Mouse (Mus musculus): Measurements from ENCODE around the gene Gm12258.
"Not testable (repeated sequence)": the region's sequence is repeated elsewhere in the genome, so short reads cannot be mapped to it uniquely, and the experiment has no call there.

Gm12258 gene

DNA sequence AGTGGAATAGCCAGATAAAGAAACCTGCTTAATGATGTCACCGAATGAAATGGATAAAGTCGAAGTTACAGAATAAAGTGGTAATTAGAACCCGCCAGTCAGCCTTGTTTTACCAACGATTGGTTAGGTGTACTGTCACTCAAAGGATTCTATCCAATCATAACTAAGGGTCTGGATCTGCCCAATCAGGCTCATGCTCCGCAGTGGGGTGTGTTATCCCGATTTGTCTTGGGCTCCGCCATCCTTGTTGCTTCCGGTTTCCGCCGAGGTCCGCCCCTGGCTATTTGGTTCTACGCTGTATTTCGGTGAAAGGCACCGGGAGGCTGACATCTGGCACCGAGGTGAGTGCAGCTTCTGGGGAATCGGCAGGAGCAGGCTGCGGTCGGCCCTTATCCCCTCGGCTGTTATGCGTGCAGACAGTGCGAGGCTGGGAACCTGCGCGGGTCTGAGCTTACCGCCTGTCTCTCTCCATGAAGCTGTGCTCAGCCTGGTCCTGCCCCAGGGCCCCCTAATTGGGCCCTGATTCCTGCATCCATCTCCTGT, at the start of gene Gm12258:
Gene Gm12258 (plus strand): TSS at position 240 of the 543 bp plus-strand sequence.
- DNase-seq: peak; percentile 74

DNA sequence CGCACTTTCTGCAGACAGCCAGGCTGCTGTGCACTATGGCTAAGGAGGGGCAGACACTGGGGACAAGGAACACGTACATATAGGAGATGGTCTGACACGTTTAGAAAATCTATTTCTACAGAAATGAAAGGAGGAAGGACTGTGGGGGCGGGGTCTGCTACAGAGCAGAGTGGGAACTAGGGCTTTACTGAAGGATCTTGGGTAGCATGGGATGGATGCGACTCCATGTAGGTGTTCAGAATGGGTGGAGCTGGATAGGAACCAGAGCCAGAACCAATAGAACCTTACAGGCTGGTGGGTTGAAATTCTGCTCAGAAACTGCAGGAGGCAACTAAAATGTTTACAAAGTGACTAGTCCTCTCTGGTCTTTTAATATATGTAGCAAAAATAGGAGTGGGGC, 47.2 kb upstream of the Gm12258 start:
- DNase-seq: no peak

DNA sequence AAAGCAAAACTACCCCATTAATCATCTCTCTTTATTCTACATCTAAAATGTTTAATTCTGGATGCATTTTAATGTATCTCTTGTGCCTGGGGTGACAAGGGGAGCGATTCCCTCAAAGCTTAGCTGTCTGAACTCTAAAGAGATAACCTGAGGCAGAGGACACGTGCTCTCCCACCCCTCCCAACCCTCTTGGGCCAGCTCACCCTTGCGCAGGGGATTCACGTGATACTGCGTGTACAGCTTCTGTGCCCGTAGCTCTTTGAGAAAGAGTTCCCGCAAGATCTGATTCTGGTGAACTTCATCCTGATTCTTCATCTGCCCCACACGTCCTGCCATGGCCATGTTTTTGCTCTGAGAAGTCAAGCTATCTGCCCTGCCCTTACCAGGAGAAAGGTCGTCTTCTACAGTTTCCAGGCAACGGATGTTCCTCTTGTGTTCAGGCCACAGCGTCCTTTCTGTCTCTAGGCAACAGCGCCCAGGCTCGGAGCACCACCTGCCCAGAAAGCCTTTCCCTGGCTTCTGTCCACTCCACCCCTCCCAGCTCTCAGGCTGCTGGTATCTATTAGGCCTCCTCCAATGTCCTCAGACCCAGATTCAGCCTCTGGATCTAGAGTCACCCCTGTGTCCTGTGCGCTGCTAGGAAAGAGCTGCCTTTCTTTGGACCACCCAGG, 45.3 kb upstream of the Gm12258 start, which contains the start of gene Fam183b:
Gene Fam183b (minus strand): TSS at position 403 of the 671 bp plus-strand sequence.
- DNase-seq: peak; percentile 22

DNA sequence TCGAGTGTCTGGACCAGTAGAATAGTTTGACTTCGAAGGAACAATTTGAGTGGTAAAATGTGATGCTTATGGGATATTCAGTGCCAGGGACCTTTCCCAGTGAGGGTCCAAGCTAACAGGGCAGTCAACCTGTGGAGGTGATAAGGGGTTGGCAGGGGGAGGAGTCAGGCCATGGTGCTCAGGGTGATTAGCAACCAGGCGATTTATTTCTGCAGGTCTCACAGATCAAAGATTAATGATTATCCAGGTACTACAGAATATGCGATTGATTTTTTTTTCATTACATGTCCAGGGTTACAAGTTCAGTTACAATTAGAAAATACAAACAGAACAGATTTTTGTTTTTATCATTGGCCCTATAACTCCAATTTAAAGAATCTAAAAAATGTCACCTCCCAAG, 43.1 kb upstream of the Gm12258 start:
- DNase-seq: no peak

DNA sequence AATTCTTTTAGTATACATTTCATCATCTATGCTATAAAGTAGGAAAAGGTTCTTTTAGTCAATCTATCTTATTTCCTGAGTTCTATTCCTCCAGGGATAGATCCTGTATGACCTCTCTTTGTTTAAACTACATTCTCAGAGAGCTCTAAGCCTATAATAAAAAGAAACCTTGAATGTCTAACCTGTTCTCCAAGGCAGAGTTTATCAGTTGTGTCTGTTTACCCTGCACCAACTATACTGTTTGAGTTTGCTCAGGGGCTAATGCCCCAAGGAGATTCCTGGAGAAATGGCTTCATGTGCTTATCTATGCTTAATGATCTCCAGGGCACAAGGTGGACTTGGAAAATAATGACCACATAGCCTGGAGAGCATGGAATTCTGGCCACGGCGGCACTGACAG, 42.6 kb upstream of the Gm12258 start:
- DNase-seq: no peak

DNA sequence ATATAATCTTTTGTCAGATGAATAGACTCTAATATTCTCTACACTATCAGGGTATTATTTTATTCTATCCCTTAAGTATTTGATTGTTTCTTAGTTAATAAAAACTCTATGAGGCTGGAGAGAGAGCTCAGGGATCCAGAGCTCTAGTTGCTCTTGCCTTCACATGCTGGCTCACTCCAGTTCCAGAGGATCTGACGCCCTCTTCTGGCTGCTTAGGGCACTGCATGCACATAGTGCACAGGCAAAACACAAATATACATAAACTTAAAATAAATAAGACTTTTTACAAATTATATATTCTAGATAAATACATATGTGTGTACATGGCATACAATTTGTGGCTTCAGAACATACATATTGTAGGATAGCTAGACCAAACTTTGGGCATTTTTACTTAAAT, 35.0 kb upstream of the Gm12258 start:
- DNase-seq: no peak

DNA sequence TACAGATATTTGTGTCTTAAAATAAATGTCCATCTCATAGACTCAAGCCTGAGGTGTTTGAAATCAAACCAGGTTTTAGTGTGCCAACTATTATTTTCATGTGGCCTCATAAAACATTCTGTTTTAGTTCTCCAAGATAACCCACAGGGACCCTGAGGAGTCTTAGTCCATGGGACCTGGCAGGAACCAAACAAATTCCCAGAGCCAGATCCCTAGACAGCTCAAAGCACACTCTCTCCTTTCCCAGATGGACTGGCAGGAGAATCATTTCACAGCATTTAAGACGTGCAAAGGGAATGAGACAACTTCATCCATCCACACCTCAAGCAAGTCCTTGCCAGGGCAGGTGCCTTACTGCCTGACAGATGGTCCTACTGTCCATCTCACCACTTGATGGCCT, 32.3 kb upstream of the Gm12258 start, which contains the start of gene Olfr313:
Gene Olfr313 (plus strand): TSS at position 301 of the 400 bp plus-strand sequence.
- DNase-seq: not testable (repeated sequence)

DNA sequence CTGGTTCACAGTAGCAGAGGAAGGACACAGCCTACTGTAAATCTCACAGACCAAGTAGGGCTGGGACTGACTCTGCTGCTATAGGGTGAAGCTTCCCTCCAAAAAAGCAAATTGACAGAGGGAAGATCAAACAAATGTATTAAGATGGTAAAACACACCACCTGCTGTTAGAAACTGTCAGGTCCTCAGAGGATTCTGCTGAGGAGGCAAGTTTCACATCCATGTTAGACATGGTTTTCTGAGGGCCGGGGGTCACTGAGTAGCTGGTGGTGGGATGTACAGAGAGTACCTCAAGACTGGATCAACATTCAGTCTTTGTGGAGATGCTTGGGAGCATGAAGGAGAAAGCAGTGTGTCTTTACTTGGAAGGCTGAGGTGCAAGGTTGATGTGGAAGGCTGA, 31.3 kb upstream of the Gm12258 start:
- no peak for DNase-seq

DNA sequence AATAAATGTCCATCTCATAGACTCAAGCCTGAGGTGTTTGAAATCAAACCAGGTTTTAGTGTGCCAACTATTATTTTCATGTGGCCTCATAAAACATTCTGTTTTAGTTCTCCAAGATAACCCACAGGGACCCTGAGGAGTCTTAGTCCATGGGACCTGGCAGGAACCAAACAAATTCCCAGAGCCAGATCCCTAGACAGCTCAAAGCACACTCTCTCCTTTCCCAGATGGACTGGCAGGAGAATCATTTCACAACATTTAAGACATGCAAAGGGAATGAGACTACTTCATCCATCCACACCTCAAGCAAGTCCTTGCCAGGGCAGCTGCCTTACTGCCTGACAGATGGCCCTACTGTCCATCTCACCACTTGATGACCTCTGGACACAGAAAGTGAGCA, 18.0 kb upstream of the Gm12258 start, which contains the start of gene Olfr312:
Gene Olfr312 (plus strand): TSS at position 301 of the 400 bp plus-strand sequence.
- DNase-seq: not testable (repeated sequence)

DNA sequence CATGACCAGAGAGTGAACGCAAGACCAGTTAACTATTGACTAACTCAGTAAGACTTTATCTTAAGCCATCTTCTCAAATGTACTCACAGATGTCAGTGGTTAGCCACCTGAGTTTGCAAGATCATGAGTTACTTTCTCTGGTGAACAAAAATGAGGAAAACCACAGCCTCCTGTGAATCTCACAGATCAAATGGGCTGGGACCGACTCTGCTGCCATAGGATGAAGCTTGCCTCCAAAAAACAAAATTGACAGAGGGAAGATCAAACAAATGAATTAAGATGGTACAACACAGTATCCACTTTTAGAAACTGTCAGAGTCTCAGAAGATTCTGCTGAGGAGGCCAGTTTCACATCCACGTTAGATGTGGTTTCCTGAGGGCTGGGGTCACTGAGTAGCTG, 17.2 kb upstream of the Gm12258 start:
- no peak for DNase-seq

DNA sequence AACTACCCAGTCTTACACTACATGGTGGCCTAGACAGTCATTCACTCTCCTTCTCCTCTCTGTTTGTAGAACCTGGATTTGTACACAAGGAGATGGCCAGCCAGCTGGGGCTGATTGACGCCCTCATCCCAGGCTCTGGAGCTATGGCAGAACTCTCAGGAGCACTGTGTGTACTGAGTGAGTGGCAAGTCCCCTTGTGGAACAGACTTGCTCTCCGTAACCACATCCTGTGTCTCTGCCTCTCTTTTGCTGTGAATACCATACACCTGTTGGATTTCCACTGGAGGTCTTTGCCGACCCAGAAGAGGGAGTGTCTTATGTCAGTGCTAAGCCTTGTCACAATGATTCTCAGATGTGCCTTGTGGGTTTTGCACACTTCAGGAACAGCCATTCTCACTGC, 14.4 kb upstream of the Gm12258 start:
- not testable (repeated sequence) for DNase-seq

DNA sequence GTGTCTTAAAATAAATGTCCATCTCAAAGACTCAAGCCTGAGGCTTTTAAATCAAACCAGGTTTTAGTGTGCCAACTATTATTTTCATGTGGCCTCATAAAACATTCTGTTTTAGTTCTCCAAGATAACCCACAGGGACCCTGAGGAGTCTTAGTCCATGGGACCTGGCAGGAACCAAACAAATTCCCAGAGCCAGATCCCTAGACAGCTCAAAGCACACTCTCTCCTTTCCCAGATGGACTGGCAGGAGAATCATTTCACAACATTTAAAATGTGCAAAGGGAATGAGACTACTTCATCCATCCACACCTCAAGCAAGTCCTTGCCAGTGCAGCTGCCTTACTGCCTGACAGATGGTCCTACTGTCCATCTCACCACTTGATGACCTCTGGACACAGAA, 8.0 kb upstream of the Gm12258 start, which contains the start of gene Olfr311:
Gene Olfr311 (plus strand): TSS at position 301 of the 400 bp plus-strand sequence.
- not testable (repeated sequence) for DNase-seq

DNA sequence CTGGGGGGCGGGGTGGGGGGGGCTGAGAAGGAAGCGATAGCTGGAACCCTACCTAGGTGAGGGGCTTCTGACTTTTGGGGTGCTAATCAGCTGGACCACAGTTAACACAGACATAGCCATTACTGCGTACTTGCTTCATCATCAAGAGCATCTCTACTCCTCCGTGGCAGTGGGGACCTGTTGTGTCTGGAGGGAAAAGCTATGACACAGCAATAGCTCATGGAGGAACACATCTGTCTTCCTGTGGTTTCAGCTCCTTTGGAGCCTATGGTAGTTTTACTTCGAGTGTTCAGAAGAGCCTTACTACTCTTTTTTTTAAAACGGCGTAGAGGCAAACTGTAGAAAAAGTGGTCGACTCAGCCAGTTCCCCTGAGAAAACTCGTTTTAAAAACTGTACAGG, 678 bp downstream of the Gm12258 start:
- DNase-seq: no peak

DNA sequence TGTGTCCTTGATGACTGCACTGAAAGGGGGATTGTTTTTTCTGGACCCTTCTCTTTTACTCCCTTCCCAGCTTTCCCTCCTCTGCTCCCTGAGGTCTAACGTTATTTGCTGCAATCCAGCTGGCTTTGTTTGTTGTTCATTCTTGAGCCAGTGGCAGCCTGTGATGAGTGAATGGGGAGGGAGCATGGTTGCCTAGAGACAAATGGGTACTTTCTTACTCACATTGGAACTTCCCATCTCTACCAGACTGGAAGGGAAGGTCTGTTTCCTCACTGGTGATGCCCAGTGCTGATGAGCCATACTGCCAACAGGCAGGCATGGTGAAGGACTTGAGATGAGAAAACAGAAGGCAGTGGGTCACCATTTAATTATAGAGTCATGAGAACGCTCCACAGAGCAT, 2.8 kb downstream of the Gm12258 start:
- no peak for DNase-seq

DNA sequence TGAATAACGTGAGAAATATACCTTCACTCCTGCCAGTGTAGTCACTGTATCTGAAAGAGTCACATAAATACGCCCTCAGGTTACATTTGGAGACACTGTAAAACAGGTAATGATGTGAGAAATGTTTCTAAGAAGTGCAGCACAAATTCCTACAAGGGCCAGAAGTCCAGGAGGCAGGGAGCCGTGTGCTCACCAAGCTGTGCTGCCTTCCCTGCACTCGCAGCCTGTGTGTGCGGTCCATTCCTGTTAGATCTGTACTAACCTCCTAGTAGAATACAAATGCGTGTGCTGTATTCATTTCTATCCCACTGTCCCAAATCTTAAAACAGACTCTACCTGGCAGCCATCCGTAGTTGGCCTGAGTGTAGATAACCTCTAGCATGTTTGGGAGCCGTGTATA, 13.8 kb downstream of the Gm12258 start:
- DNase-seq: no peak

DNA sequence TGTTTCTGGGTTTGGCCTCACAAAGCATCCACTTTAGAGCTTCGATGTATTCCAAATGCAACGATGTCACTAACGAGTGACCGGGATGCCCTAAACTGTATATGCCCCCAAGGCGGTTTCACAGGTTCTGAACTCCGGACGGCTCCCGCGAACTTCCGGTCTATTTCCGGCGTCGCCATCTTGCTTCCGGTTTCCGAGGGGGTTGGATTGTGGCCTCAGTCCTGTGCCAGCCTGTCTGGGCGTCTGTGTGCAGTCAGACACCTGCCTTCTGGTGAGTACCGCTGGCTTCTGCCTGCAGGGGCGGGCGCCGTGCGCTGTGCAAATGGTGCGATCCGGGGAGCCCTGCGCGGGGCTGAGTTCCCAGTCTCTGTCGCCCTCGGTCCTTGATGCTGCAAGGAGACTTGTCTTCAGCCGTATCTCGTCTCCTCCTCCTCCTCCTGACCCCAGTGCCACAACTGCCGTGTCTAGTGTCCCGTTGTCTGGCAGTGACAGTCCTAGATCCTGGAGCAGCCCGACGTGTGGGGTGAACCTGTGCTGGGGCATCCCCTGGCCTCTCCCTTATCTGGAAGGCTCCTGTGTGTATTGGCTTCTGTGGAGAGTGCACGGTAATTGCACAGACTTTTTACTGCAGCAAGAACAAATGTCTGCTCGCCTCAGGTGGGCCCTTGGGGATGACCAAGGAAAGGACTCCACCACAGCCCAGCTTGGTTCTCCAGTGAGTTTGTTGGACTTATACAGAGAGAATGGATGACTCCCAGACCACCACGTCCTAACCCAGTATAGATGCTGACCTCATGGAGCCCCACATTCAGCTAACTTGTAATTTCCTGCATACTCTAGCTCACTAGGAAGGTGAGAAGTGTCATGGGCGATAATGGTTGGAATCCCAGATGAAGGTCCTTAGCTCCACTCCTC, 20.3 kb downstream of the Gm12258 start, which contains the start of gene 2810021J22Rik:
Gene 2810021J22Rik (plus strand): TSS at position 178 of the 915 bp plus-strand sequence.
- DNase-seq: peak; percentile 69

DNA sequence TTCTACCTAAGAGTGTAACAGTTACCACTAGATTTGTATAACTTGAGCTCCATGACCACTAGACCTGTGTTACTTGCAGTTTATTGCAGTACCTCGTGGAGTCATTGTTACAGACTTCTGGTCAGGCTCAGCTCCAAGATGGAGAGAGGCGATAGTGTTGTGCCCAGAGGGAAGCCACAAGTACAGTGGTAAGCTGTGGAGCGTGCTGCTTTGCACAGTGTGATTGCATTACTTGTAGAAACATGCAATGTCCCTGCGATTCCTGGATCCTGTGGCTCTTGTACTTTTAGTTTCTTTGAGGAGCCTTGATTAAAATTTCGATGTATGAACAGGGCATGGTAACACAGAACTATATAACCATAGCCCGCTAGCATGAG, 21.0 kb downstream of the Gm12258 start:
- DNase-seq: no peak

DNA sequence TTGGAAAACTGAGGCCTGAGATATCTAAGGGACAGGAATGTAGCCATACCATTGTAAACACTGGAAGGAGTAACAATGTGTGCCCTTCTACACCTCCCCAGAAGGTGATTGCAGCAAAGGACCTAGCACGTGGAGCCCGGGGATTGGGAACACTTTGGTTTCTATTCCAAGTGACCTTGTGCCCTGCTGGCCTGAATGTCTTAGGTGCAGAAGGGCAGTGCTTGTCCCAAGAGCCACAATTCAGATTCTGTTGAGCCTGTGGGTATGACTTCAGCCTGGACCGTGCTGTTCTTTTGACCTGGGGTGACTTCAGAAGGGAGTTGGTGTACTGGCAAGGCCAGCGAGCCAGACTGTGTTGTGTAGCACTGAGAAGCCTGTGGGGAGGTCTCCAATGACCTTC, 24.0 kb downstream of the Gm12258 start:
- no peak for DNase-seq

DNA sequence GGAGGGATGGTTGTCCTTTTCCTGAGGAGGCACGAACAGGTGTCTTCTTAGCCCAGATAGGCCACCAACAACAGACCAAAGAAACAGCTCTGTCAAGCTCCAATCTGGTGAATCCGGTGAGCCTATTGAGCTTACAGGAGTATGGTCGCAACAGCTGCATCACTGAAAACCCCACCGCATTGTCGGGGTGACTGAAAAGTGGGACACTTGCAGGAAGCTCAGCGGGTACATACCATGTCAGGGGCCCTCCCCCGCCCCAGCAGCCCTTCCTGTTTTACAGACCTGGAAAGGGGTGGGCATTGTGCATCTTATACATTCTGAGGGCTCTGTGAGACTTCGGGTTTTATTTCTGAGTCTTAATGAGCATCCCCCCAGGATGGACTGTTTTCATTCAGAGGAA, 36.8 kb downstream of the Gm12258 start:
- DNase-seq: no peak

DNA sequence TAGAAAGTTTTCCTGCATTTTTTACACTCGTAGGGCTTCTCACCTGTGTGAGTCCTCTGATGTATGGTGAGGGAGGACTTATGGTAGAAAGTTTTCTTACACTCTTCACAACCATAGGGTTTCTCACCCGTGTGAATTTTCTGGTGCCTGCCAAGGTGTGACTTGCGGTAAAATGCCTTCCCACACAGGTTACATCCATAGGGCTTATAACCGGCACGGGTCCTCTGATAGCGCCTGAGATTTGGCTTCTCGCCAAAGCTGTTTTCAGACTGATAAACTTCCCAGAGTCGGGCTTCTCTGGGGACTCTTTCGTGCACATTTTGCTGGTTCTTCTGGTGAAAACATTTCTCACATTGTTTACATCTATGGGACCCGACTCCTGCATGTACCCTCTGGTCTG, 43.6 kb downstream of the Gm12258 start:
- no peak for DNase-seq

DNA sequence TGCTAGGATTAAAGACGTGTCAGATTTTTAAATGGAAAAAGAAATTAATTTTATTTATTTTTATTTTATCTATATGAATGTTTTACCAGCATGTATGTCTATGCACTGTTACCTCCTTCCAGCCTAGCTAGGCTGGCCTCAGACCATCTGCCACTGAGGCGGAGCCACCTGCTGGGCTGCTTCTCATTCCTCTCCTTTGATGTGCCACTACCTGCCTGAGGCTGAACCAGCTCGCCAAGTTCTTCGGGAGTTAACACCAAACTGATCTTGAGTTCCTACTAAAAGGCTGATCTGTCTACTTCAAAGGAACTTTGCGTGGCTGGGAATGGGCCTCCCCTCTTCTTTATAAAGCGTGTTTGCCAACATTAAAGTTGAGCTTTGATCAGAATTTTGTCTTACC, 47.5 kb downstream of the Gm12258 start:
- no peak for DNase-seq

DNA sequence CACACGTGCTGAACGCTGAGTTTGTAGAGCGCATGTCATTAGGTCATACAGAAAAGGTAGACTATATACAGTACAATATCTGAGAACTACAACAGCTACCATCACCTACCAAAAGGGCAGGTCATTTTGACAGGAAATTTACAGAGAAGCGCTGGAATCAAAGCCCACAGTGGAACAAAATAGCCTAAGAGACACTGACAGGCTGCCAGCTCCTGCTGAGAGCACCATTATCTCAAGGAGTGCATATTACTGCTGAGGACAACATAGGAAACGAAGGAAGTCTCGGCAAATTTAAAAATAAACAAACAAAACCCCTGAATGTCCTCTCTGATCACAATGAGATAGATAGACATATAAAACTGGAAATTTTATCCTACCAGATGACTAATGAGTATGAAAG, 50.5 kb downstream of the Gm12258 start:
- DNase-seq: no peak

DNA sequence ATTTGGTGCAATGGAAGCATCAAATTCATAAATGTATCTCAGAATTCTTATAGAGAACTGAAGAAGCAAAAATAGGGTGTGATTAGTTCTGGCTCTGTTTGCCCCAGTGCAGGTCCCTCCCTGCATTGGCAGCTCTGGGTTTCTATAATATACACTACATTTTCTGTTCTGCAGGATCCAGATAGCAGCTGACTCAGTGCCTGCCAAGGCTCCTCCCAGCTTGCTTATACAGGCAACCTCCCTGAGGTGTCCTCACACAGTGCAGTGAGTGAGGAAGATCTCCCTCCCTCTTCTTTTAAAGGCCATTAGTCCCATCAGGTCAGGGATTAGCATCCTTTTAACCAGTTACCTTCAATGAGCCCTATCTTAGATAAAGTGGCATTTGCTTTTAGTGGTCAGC, 54.1 kb downstream of the Gm12258 start:
- no peak for DNase-seq
